Mouse (Mus musculus) central nervous system, embryonic 11.5 days (tissue): ENCODE data around the gene Ppib. TPM values are rescaled to one million over a fixed set of nuclear protein-coding genes. Genes with fewer than 3 reads are reported as not detected.

Experiments
- polyA plus RNA-seq: library from polyadenylated mRNA; depleted of rRNA; stranded (reverse); fragments of >200 nt; gene quantifications from 2 replicates; pipeline ENCODE4 v1.2.3, GENCODE M21; 2012; rRNA removed

Gene Ppib
- 335 and 481 TPM in 2 replicates for polyA plus RNA-seq

GRCm38 (mm10) chr9:66059583-66060307, at the start of gene Ppib:
Ppib (plus strand) TSS chr9:66060222.

GRCm38 (mm10) chr9:66069583-66069982, 9.6 kb downstream of the Ppib start, which contains the start of gene Snx22:
Snx22 (minus strand) TSS chr9:66069719.

Other genes with a start within 250 kb of the Ppib start
- gene Zfp609, start 232.7 kb upstream of the Ppib start, polyA plus RNA-seq = 27.9 and 29.9 TPM in 2 replicates
- 93.1 and 159 TPM in 2 replicates for gene Pclaf, start 170.0 kb upstream of the Ppib start, polyA plus RNA-seq
- gene Trip4, start 151.4 kb upstream of the Ppib start, polyA plus RNA-seq = 22.1 and 24.6 TPM in 2 replicates
- 12.9 and 17.2 TPM in 2 replicates for gene Csnk1g1, start 151.3 kb upstream of the Ppib start, polyA plus RNA-seq
- 2.5 and 4.3 TPM in 2 replicates for gene Snx22, start 9.5 kb downstream of the Ppib start, polyA plus RNA-seq
- gene Snx1, start 66.4 kb downstream of the Ppib start, polyA plus RNA-seq = 115 and 116 TPM in 2 replicates
- 71.0 and 75.1 TPM in 2 replicates for gene Ciao2a, start 66.4 kb downstream of the Ppib start, polyA plus RNA-seq
- gene Dapk2, start 98.0 kb downstream of the Ppib start, polyA plus RNA-seq = 3.4 and 3.8 TPM in 2 replicates